Mouse (Mus musculus): Measurements from ENCODE around the gene Gm5294. TPM values are rescaled to one million over a fixed set of nuclear protein-coding genes. Genes with fewer than 3 reads are reported as not detected.

The Gm5294 gene
- total RNA-seq, 2 experiments from 2014 or later: not detected

- Histone ChIP-seq H3K27ac (no peak overlapping the region), H3K4me3 (no peak overlapping the region)
- intact Hi-C loops (cut with DNase I): no loop called here
- no peak for DNase-seq
- TF ChIP-seq CTCF (IDR thresholded peaks at IDR 0.05): no peak
Observed at GRCm38 (mm10) chr5:138809767-138810166, 10.1 kb upstream of the Gm5294 start.

DNA sequence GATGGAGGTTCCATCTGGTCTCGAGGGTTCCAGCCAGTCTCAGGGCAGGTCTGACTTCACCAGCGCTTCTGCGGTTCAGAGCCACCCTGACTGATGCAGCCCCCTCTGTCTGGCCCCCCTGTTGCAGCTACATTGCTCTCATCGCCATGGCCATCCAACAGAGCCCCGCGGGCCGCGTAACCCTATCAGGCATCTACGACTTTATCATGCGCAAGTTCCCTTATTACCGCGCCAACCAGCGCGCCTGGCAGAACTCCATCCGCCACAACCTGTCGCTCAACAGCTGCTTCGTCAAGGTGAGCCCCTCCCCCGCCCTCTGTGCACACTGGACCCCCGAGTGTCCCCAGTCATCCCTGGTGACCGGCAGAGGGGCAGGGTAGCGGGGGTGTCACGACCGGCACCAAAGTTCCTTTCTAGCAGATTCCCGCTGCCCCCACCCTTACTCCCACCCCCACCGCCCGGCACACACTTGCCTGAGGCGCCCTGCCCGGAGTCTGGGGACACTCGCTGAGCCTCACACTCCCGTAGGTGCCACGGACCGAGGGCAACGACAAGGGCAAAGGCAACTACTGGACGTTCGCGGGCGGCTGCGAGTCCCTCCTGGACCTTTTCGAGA, 945 bp downstream of the Gm5294 start:
- TF ChIP-seq CTCF (IDR thresholded peaks at IDR 0.05): no peak
- Histone ChIP-seq H3K27ac (no peak overlapping the region), H3K4me3 (peak overlapping the region; percentile 59)
- intact Hi-C loops (cut with DNase I): no loop called here
- peak; percentile 39 for DNase-seq

GRCm38 (mm10) chr5:138825090-138825489, 5.2 kb downstream of the Gm5294 start:
- TF ChIP-seq CTCF (IDR thresholded peaks at IDR 0.05): no peak
- Histone ChIP-seq H3K4me3 (no peak overlapping the region), H3K27ac (no peak overlapping the region)
- DNase-seq: no peak
- intact Hi-C loops (cut with DNase I): no loop called here

- no peak for TF ChIP-seq CTCF (IDR thresholded peaks at IDR 0.05)
- intact Hi-C loops (cut with DNase I): no loop called here
- H3K27ac ChIP-seq: no peak overlapping the region
Observed at GRCm38 (mm10) chr5:138833406-138833805, 13.5 kb downstream of the Gm5294 start.

DNA sequence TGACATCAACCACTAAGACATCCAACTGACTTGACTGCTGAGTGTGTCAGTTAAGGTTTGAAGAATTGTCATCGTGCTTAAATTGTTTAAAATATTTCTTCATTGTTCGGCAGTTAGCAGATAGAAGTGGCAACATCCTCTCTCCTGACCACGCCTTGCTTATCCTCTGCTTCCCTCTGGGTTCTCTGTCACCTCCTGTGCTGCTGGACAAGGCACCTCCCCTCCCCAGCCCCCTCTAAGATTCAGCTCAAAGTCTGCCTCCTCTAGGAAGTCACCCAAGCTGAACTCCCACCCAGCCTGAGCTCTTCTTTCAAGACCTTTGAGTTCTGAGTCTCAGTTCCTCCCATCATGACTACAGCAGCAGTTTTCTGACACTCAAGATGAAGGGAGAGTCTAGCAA, 15.0 kb downstream of the Gm5294 start:
- no peak for TF ChIP-seq CTCF (IDR thresholded peaks at IDR 0.05)

More at GRCm38 (mm10) chr5:138833406-138833805, 13.5 kb downstream of the Gm5294 start:
- no peak for DNase-seq
- H3K4me3 ChIP-seq: no peak overlapping the region

DNA sequence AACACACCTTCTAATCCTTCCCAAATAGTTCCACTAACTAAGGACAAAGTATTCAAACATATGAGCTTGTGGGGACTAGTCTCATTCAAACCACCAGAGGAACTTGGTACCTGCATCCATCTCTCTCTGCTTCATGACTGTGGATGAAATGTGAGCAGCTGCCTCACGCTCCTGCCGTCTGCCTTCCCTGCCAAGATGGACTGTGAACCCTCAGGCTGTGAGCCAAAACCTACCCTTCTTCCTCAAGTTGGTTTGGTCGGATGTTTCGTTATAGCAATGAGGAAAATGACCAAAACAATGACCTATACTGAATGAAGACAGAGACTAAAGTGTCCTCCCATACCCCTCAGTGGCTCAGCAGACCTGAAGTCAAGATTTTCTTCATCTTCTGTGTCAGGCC, 21.1 kb downstream of the Gm5294 start:
- intact Hi-C loops (cut with DNase I): no loop called here
- no peak for TF ChIP-seq CTCF (IDR thresholded peaks at IDR 0.05)
- H3K4me3 ChIP-seq: no peak overlapping the region
- no peak for DNase-seq
- H3K27ac ChIP-seq: no peak overlapping the region

More for the DNA sequence above, 15.0 kb downstream of the Gm5294 start:
- Histone ChIP-seq H3K27ac (no peak overlapping the region), H3K4me3 (no peak overlapping the region)
- intact Hi-C loops (cut with DNase I): no loop called here
- no peak for DNase-seq

- TF ChIP-seq CTCF (IDR thresholded peaks at IDR 0.05): no peak
- Histone ChIP-seq H3K4me3 (no peak overlapping the region), H3K27ac (no peak overlapping the region)
- DNase-seq: no peak
- intact Hi-C loops (cut with DNase I): no loop called here
Observed at GRCm38 (mm10) chr5:138843168-138843824, 23.4 kb downstream of the Gm5294 start.

DNA sequence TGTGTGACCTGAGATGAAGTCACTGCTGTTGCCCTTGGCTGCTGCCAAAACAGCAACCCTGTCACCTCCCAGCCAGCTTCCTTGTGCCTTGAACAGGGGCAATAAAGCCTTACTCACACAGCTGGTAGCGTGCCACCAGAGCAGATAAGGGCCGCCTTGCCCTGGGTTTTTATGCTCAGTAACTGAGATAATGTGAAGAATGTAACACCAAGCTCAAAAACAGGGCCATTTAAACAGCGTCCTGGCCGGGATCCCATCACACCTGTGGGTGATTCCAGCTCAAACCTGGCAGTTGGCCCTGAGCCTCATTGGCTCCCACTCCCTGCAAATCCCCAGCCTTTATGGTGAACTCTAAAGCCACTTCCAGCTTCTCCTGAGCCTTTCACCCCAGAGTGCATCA, 26.6 kb downstream of the Gm5294 start:
- no peak for DNase-seq
- no peak overlapping the region for H3K4me3 ChIP-seq
- intact Hi-C loops (cut with DNase I): no loop called here
- no peak overlapping the region for H3K27ac ChIP-seq
- TF ChIP-seq CTCF (IDR thresholded peaks at IDR 0.05): no peak

DNA sequence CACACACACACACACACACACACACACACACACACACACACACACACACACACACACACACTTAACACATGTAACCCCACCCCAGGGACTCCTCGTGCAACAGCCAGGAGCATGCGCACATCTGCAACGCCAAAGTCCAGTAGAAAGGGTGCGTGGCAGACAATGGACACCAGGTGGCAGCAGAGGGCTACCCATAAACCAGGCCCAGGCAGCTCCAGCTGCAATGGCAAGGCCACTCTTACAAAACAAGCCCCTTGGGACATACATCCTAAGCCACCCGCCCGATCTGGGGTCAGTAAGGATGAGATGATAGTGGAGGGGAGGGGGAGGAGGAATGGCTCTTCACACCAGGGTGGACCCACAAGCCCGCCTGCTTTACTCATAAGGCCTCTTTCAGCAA, 28.2 kb downstream of the Gm5294 start:
- peak; percentile 88 for DNase-seq
- Histone ChIP-seq H3K4me3 (no peak overlapping the region), H3K27ac (no peak overlapping the region)
- peak; percentile 88 for TF ChIP-seq CTCF (IDR thresholded peaks at IDR 0.05)
- intact Hi-C loops (cut with DNase I): loop anchor here (1.0 kb wide), 2 partner anchors 237 to 331 kb away; no protein-coding TSS in a partner anchor

- Histone ChIP-seq H3K4me3 (no peak overlapping the region), H3K27ac (no peak overlapping the region)
- intact Hi-C loops (cut with DNase I): no loop called here
- no peak for DNase-seq
- no peak for TF ChIP-seq CTCF (IDR thresholded peaks at IDR 0.05)
Observed at GRCm38 (mm10) chr5:138849682-138850461, 30.0 kb downstream of the Gm5294 start.

GRCm38 (mm10) chr5:138850462-138850844, 30.6 kb downstream of the Gm5294 start:
- no peak for DNase-seq
- no peak for TF ChIP-seq CTCF (IDR thresholded peaks at IDR 0.05)
- intact Hi-C loops (cut with DNase I): no loop called here
- Histone ChIP-seq H3K27ac (no peak overlapping the region), H3K4me3 (no peak overlapping the region)

DNA sequence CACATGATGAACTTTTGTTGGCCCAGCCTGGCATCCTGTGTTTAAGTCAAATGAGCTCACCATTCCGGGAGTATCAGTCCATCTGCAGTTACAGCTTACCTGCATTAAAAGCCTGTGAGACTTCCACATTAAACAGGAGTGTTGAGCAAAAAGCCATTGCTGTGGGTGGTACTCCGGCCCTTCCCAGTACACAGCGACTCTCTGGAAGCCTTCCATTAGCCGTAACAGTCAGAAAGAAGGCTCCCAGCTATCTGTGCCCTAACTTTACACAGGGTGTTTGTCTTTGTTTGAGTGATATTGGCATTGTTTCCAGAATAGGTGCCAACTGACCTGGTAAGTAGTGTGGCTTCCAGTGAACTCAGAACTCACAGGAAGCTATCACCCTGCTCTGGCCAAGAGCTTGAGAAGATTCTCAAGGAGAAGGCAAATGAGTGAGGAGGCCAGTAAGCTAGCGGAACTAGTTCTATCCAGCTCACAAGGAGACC, 31.5 kb downstream of the Gm5294 start:
- H3K4me3 ChIP-seq: no peak overlapping the region
- no peak for TF ChIP-seq CTCF (IDR thresholded peaks at IDR 0.05)
- DNase-seq: no peak
- no peak overlapping the region for H3K27ac ChIP-seq
- intact Hi-C loops (cut with DNase I): no loop called here

DNA sequence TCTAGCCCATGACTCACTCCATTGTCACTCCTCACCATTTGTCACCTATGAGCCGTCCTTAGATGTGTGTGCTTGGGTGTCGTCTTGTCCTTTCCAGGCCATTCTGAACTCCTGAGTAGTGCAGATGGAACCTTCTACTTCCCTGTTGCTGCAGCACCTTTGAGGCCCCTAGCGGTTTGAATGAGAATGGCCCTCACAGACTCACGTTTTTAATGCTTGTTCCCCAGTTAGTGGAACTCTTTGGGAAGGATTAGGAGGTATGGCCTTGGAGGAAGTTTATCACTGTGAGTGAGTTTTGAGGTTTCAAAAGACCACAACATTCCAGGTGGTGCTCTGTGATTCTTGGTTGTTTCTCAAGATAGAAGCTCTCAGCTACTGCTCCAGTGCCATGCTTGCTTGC, 32.3 kb downstream of the Gm5294 start:
- no peak for TF ChIP-seq CTCF (IDR thresholded peaks at IDR 0.05)
- intact Hi-C loops (cut with DNase I): no loop called here

More for the DNA sequence above, 32.3 kb downstream of the Gm5294 start:
- DNase-seq: no peak
- no peak overlapping the region for H3K27ac ChIP-seq
- H3K4me3 ChIP-seq: no peak overlapping the region
